Mouse (Mus musculus): ENCODE data around the gene Mbtps2. TPM values are rescaled to one million over a fixed set of nuclear protein-coding genes. Genes with fewer than 3 reads are reported as not detected.

Gene Mbtps2
- total and polyA plus RNA-seq, 3 experiments = 7.0 to 209 (median 31.8) TPM

- Histone ChIP-seq H3K79me2 (ENCODE audit: control insufficient read depth, insufficient read depth, low read length, poor library complexity) (no peaks in the 10 kb centered on the region), H3K27ac (ENCODE audit: control insufficient read depth, low read depth, low read length) (no peak overlapping the region), H3K4me3 (ENCODE audit: control insufficient read depth in 1 of 2, insufficient read depth in 1 of 2, low read depth in 2 of 2, low read length in 2 of 2) (no peak overlapping the region), H3K4me1 (ENCODE audit: control insufficient read depth in 1 of 2, insufficient read depth in 2 of 2, low read length in 2 of 2) (no peaks in the 10 kb centered on the region), H3K9me3 (replicated peaks; ENCODE audit: insufficient read depth, low read length) (no peaks in the 10 kb centered on the region), H3K36me3 (ENCODE audit: control insufficient read depth in 1 of 2, insufficient read depth in 2 of 2, low read length in 2 of 2) (no peaks in the 10 kb centered on the region), H3K9ac (ENCODE audit: control insufficient read depth, low read depth, low read length, poor library complexity, severe bottlenecking) (no peak overlapping the region), H3K27me3 (ENCODE audit: control insufficient read depth in 1 of 2, insufficient read depth in 2 of 2, low read length in 2 of 2) (no peaks in the 10 kb centered on the region)
- no peak for DNase-seq (ENCODE audit: low read depth, low spot score)
- no peak for TF ChIP-seq MAZ (IDR thresholded peaks at IDR 0.05; ENCODE audit: low read depth, low read length)
Observed at GRCm38 (mm10) chrX:157500004-157500403, 98.5 kb downstream of the Mbtps2 start.

- H3K4me1 ChIP-seq (ENCODE audit: control insufficient read depth in 1 of 2, insufficient read depth in 2 of 2, low read length in 2 of 2) = peaks cover 9 to 24% of the 10 kb centered on the region in 2 experiments
- peaks cover 0 to 22% of the 10 kb centered on the region in 2 experiments; a peak in 2 of 4 replicates for H3K36me3 ChIP-seq (ENCODE audit: control insufficient read depth in 1 of 2, insufficient read depth in 2 of 2, low read length in 2 of 2)
- H3K79me2 ChIP-seq (ENCODE audit: control insufficient read depth, insufficient read depth, low read length, poor library complexity) = peaks cover 37% of the 10 kb centered on the region
- peak overlapping the region; percentile 91 for H3K27ac ChIP-seq (ENCODE audit: control insufficient read depth, low read depth, low read length)
- no peak overlapping the region for H3K4me3 ChIP-seq (ENCODE audit: control insufficient read depth in 1 of 2, insufficient read depth in 1 of 2, low read depth in 2 of 2, low read length in 2 of 2)
- no peaks in the 10 kb centered on the region for H3K27me3 ChIP-seq (ENCODE audit: control insufficient read depth in 1 of 2, insufficient read depth in 2 of 2, low read length in 2 of 2)
- H3K9me3 ChIP-seq (replicated peaks; ENCODE audit: insufficient read depth, low read length) = no peaks in the 10 kb centered on the region
- peak; percentile 68 for DNase-seq (ENCODE audit: low read depth, low spot score)
- no peak overlapping the region for H3K9ac ChIP-seq (ENCODE audit: control insufficient read depth, low read depth, low read length, poor library complexity, severe bottlenecking)
- TF ChIP-seq POLR2AphosphoS2 (IDR thresholded peaks at IDR 0.05; ENCODE audit: low read length) (no peak), ZNF384 (IDR thresholded peaks at IDR 0.05; ENCODE audit: low read depth, low read length) (no peak), GABPA (IDR thresholded peaks at IDR 0.05; ENCODE audit: low read depth, low read length) (no peak), NELFE (IDR thresholded peaks at IDR 0.05; ENCODE audit: low read depth, low read length) (no peak), GATA1 (IDR thresholded peaks at IDR 0.05; ENCODE audit: low read depth, low read length) (peak; percentile 63), MAFK (IDR thresholded peaks at IDR 0.05; ENCODE audit: borderline replicate concordance, low read depth, low read length) (no peak), ETS1 (IDR thresholded peaks at IDR 0.05; ENCODE audit: low read depth, low read length) (peak; percentile 11; the same call in 1 of the 2 replicates), KAT2A (conservative IDR thresholded peaks at IDR 0.05; ENCODE audit: low read depth, low read length) (no peak), UBTF (IDR thresholded peaks at IDR 0.05; ENCODE audit: borderline replicate concordance, insufficient read depth, low read depth, low read length) (no peak), TCF12 (IDR thresholded peaks at IDR 0.05; ENCODE audit: low read depth, low read length) (peak; percentile 67), E2F4 (IDR thresholded peaks at IDR 0.05; ENCODE audit: borderline replicate concordance, low read depth, low read length) (no peak), CHD1 (IDR thresholded peaks at IDR 0.05; ENCODE audit: low read depth, low read length) (no peak), POLR2A (IDR thresholded peaks at IDR 0.05; ENCODE audit: control insufficient read depth in 1 of 2, insufficient read depth in 1 of 2, low read depth in 1 of 2, low read length in 2 of 2, poor library complexity in 1 of 2) (no peak), MXI1 (IDR thresholded peaks at IDR 0.05; ENCODE audit: low read depth, low read length) (0 out of 2 replicates have a peak, but pooled peaks have one; percentile 28), SIN3A (IDR thresholded peaks at IDR 0.05; ENCODE audit: low read length) (0 out of 2 replicates have a peak, but pooled peaks have one; percentile 26), CHD2 (IDR thresholded peaks at IDR 0.05; ENCODE audit: low read length) (no peak), MAZ (IDR thresholded peaks at IDR 0.05; ENCODE audit: low read depth, low read length) (no peak), EP300 (IDR thresholded peaks at IDR 0.05; ENCODE audit: low read depth in 1 of 2, low read length in 2 of 2) (peak in 1 of 2 experiments; percentile 71; a peak in 2 of 4 replicates), TBP (IDR thresholded peaks at IDR 0.05; ENCODE audit: low read depth, low read length) (no peak), JUND (IDR thresholded peaks at IDR 0.05; ENCODE audit: low read depth, low read length) (no peak), USF1 (IDR thresholded peaks at IDR 0.05; ENCODE audit: low read depth, low read length) (no peak), NRF1 (IDR thresholded peaks at IDR 0.05; ENCODE audit: insufficient read depth, low read depth, low read length, poor library complexity, severe bottlenecking) (no peak), USF2 (IDR thresholded peaks at IDR 0.05; ENCODE audit: borderline replicate concordance in 1 of 2, insufficient read depth in 1 of 2, low read depth in 1 of 2, low read length in 2 of 2) (no peak), TAL1 (IDR thresholded peaks at IDR 0.05; ENCODE audit: low read length) (peak; percentile 83), SMC3 (IDR thresholded peaks at IDR 0.05; ENCODE audit: low read depth, low read length) (no peak), ZC3H11A (IDR thresholded peaks at IDR 0.05; ENCODE audit: low read depth, low read length) (no peak), ELF1 (IDR thresholded peaks at IDR 0.05; ENCODE audit: low read depth, low read length) (no peak), BHLHE40 (IDR thresholded peaks at IDR 0.05; ENCODE audit: borderline replicate concordance, low read depth, low read length) (no peak), POLR2AphosphoS5 (IDR thresholded peaks at IDR 0.05; ENCODE audit: borderline replicate concordance, low read depth, low read length) (no peak), HCFC1 (IDR thresholded peaks at IDR 0.05; ENCODE audit: low read depth, low read length) (no peak), ZMIZ1 (IDR thresholded peaks at IDR 0.05; ENCODE audit: low read depth, low read length) (no peak), RCOR1 (IDR thresholded peaks at IDR 0.05; ENCODE audit: low read depth, low read length) (no peak)
Observed at GRCm38 (mm10) chrX:157493159-157493558, 105.4 kb downstream of the Mbtps2 start.
